Mouse (Mus musculus) fat pad, adult 2 months (tissue): ENCODE results near the gene Klhl3.

ENCODE experiments used
- DNase-seq: peaks from one replicate; pipeline ENCODE4 v3.0.0-alpha.2; 2011; ENCODE audit warnings: low read depth, low spot score; ENCODE audit errors: extremely low read depth

Klhl3 gene

DNA sequence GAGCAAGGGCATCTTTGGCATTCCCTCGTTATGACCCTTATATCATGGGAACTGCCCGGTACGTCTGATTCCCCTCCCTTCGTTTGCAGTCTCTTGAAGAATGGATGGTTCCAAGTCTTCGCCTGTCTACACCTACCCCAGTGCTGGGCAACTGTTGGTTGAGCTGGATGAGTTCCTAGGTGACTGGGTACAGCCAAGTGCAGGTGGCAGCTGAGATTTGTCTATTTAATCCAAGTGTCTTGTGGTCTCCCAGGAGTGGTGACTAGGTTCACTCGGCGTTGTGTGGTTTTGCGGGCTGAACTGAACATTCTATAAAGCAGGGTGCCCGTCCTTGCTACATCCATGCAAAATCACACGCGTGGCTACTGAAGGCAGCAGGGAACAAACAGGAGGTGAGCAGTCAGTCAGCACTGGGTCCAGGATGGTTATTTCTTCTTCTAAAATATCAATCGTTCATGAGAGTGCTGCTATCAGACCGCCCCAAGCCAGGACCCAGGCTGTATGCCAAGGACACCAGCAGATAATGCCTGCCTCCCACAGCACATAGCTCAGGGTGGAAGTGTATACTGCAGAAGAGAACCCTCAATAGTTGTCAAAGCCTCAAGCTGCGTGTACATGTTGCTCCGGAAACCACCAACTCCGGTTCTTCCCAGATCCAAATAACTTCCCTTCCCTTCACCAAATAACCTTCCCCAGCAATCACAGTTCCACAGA lies 87.5 kb downstream of the Klhl3 start:
- no peak for DNase-seq

DNA sequence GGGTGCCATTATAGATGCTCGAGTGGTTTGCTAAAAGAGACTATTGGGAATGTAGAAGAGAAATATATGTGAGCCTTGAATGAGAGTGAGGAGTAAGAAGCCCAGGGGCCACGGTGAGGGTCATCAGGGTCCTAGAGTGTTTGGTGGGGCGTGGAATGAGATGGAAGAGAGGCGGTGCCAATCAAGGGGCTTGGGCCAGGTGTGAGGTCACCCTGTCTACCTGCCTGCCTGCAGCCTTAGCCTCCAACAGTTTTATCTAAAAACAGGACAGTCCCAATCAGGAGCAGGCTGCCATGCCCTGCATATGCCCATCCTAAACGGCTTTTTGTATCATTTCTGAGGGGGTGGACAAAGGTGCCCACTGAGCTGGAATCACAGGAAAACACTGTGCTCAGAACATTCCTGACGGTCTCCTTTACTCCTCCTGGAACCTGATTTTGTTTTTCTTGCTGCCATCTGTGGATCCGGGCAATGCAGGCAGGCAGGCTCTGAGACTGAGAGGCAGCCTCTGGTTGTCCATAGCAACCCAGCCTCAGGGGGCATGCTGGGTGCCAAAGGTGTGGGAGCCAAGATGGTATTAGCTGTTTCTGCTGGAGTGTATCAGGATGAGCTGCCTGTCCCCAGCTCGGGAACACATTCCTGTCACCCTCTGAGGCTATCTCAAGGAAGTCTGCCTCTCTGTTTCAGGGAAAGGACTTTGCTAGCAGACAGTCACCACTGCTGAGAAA lies 89.5 kb downstream of the Klhl3 start:
- peak; percentile 8 for DNase-seq

DNA sequence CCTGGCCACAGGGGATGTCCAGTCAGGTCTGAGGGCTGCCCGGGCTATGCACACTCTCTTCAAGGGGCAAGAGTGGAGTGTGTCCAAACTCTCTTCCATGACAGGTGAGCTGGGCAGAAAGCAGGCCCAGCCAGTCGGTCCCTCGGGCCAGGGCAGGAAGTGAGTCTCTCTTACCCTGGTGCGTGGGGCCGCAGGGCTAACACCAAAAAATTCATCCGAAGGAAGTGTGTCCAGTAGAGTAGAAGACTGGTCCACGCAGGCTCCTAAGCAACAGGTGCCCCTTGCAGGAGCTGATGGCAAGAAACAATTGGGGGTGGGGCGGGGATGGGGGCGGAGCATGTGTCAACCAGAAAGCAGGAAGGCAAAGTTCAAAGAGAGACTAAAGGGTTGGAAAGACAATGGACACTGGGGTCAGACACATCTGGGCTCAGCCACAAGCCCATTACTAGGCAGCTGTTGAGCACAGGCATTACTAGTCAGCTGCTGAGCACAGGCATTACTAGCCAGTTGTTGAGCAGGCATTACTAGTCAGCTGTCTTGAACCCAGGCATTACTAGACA lies 90.3 kb downstream of the Klhl3 start:
- no peak for DNase-seq

DNA sequence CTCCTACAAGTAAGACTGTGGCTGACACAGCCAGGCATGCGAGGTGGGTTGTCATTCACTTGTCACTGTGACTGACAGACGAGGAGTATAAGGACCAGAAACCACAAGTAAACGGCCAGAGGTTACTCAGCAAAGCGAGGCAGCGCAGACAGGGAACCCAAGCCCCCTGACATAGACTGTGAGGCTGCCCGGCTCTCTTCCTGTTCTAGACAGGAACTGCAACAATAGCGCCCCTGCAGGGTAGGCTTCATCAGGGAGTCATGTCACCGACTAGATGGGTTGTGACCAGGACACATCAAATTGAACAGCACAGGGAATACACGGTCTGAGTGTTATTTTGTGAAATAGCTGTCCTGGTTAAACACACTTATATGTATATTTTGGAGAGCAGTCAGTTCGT lies 93.0 kb downstream of the Klhl3 start:
- DNase-seq: no peak

- DNase-seq: no peak
Observed at GRCm38 (mm10) chr13:58017298-58017697, 96.1 kb downstream of the Klhl3 start.

DNA sequence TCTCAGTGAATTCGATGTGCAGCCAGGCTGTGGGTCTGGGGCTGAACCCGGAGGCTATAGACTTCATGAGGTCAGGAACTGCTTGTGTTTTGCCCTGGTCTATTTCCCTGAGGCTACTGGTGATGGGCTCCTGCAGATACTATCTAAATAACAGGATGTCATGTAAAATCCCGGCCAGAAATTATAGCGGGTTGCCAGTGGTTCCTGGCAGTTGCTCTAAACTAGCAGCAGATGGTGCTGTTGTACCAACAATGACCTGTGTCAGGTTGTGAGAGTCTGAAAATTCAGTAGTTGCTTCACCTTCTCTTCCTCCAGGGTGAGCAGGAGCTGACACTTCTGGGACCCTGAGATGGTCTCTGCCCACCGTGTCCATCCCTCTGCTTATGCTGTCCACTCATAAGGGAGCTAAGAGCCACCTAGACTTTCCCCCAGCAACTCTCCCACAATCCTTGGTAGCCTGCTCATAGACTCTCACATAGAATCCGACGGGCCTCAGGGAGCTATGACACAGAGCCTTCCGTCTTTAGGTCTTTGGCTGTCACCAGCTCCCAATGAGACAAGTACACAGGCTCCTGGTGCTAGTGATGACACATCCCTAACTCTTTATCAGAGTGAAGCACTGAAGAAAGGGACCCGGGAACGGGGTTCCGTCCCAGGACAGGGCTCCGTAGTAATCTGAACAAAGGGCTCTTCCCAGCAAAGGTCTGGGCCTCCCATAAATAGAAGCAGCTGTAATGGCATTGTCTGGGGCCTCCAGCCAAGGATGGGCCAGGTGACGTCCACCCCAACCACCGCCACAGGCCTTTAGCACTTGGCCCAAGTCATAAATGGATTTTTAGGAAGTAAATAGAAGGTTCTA lies 101.1 kb downstream of the Klhl3 start:
- no peak for DNase-seq

- DNase-seq: no peak
Observed at GRCm38 (mm10) chr13:58011526-58011925, 101.9 kb downstream of the Klhl3 start.

DNA sequence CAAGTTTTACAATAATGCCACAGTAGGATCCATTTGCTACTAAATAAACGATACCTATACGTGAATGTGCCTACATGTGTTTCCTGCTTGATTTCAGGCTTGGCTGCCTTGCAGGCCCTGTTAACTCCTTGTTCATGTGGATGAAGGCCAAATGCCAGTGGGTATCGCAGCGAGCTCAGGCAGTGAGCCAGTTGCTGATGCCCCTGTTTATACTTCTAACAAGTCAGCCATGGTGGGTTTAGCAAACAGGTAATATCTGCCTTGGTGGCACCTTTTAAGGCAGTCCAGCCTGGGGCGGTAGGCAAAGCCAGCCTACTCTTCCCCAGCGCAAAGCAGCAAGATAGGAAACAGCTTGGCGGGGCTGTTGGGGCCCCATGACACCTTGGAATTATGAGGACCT lies 103.0 kb downstream of the Klhl3 start:
- no peak for DNase-seq

DNA sequence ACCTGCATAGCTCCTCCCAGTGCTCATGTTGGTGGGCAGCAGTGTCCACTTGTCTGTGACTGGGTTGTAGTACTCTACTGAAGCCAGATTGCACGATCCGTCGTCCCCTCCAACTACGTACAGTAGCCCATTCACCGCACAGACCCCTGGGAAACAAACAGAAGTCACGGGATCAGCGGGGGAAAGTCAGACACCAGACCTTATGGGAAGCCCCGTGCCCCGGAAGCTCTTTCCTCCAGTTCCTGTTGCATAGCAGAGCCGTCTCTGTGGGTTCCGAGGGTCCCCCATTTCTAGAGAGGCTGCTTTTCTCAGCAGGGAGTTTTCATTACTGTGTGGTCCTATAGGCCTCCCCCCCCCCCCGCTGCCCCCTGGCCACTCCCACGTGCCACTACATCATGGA lies 104.1 kb downstream of the Klhl3 start:
- DNase-seq: no peak

DNA sequence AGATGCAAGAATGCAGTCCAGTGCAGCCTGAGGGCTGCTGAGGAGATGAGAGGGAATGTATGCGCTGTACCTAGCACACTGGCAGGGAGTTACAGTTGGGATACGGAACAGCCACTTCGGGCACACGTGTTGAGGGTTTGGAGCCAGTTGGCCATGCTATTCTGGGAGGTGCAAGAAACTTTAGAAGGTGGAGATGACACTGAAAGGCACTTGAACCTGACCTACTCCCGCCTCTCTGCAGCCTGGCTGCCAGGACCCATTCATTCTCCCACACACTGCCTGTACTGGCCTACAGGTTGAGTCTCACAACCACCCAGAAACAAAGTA lies 105.4 kb downstream of the Klhl3 start:
- no peak for DNase-seq

DNA sequence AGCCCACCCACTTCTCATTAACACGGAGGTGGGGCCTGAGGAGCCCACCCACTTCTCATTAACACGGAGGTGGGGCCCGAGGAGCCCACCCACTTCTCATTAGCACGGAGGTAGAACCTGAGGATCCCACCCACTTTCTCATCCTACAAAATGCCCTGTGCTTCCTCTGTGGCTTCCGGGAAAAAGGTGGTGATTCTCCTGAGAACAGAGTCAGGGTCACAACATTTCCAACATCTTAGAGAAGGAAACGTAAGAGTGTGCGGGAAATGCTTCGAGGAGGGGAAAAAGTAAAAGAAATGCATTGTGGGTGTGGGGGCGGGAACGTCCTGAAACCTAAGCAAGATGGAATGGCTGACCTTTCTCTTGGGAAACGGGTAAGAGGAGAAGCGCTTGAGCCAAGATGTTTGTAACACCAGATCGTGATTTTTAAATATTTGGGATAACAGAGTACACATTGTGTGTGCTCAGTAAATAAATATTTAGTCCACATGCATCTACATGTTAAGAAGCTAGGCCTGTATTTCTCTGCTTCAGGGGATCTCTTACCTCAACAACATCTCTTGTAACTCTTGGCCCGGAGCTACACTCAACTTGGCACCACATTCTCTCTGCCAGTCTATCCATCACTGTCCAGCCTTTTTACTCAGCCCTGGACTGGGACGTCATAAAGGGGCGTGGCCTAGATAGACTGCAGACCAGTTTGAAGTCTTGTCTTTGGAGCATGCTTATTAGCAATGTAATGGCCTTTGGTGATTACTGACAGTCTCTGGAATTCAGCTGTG lies 105.9 kb downstream of the Klhl3 start:
- no peak for DNase-seq

DNA sequence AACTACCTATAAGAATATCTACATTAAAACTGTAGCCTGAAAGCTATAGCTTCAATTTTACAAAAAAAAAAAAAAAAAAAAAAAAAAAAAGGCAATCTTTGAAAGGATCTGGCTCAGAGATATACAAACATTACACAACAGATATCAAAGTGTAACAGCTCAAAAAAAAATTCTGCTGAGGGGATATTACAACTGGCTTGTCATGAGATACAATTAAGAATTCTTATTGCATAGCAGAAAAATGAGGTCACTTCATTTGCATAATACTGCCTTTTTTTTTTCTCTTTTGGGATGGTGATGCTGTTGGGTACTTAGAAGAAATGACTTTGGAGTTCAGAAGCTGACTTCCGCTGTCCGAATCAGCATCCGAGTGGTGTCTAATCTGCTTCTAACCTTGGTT lies 111.6 kb downstream of the Klhl3 start:
- DNase-seq: no peak

- DNase-seq: no peak
Observed at GRCm38 (mm10) chr13:57996536-57996935, 116.9 kb downstream of the Klhl3 start.

DNA sequence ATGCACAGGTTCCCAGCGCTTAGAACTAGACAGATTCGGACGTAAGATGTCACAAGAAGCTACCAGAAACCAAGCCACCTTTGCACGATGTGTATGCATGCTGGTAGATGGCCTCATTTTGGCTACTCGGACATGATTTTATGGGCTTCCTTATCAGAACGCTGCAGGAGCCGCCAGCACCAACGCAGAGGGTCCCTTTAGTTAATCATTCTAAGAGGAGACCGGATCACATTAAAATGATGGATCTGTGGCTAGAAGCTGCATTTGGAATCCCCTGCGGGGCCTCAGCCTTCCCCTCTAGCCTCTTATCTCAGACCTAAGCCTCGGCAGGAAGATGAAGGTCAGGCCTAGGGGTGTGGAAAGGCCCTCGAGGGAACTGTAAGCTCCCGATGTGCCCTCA lies 117.5 kb downstream of the Klhl3 start:
- no peak for DNase-seq

- no peak for DNase-seq
Observed at GRCm38 (mm10) chr13:57984637-57985036, 128.8 kb downstream of the Klhl3 start.

DNA sequence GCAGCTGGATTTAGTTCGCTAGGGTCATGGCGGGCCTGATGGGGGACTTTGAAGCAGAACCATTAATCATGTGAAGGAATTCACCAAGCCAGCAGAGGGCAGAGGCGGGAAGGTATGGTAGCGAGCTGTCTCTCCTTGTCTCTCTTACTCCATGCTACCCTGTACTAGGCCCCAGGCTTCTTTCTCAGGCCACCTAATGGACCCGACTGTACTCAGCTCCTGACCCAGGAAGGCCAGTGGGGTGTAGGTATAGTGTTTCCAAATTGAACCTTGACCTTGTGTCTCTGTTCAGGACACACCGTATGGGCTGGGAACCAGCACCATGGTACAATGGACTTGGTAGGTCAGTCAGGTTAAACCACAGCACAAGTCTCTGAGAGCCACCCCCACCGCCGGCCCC lies 129.2 kb downstream of the Klhl3 start:
- DNase-seq: no peak

DNA sequence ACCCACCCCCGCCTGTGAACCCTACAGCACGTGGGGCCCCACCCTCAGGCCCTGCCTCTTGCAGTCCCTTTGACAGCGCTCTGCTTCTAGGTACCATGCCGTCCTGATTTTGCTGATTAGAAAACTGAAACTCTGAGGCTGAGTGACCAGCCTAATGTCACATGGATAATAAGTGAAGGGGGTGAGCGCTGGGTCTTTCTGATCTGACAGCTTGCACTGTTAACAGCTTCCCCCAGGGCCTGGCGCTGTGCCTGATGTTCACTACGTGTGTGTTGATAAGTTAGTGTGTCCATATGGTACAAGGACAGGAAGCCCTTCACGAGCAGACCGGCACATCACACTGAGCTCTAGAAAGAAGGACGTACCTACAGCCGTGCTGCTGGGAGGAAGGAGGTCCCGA lies 130.1 kb downstream of the Klhl3 start:
- no peak for DNase-seq

DNA sequence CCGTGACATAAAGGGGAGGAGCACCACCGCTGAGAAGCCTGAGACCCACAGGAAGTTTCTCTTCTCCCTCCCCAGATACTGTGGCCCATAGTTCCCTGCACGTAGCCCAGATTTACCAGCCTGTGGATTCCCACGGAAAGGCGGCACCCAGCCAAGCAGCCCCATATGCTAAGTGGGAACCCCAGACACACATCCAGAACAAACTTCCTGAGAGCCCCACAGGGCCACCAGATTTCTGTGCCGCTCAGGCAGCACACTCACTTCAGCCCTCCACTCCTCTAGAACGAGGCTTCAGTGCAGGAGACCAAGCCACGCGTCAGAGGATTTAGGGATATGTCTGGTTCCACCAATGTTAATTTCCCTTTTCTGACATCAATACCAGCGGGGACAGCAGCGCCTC lies 130.5 kb downstream of the Klhl3 start:
- no peak for DNase-seq

DNA sequence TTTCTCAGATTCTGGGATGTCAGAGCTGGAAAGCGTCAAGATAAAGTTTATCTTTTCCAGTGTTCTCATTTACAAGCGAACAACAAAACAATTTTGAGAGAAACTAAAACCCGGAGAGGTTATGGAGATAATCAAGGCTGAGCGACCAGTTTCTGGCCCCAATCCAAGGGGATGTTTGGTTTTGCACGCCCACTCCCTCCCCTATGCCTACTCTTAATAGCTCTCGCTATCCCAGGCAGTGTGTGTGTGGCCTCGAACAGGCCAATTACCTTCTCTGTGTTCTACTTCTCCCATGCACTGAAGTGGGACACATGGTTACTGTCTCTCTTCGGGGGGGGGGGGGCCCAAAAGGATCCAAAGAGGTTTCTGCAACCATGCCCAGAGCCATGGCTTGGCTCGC lies 132.7 kb downstream of the Klhl3 start:
- no peak for DNase-seq

DNA sequence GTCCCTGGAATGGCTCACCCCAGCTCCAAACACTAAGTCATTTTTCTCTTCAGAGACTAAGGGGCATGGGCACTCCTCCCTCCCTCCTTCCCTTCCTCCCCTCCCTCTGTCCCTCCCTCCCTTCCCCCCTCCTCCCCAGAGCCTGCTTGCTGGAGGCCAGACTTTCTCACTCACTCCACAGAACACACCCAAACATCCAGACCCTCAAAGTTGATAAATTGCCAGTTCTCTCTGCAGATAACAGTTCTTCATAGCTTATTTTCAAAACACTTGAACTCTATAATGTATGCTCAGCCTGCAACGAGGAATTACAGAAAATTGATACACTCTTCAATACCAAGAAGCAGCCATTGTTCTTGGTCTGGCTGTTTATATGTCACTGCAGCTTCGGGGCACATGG lies 133.3 kb downstream of the Klhl3 start:
- no peak for DNase-seq

- no peak for DNase-seq
Observed at GRCm38 (mm10) chr13:57978931-57979330, 134.5 kb downstream of the Klhl3 start.
